Mouse (Mus musculus) stomach, embryonic 14.5 days (tissue): ENCODE data around the gene Calml4. TPM values are rescaled to one million over a fixed set of nuclear protein-coding genes. Genes with fewer than 3 reads are reported as not detected.

Source experiments
- ATAC-seq: fragments of 200-750 bp; cut with Nextera tagmentation; 2 replicates; pipeline ENCODE4 v1.8.0; 2017; ENCODE audit warnings: low read depth, moderate TSS enrichment; ENCODE audit not compliant: insufficient number of reproducible peaks, insufficient read depth, low FRiP score
- H3K27ac ChIP-seq: fragments of 300-500 bp; sonication (generic); 2 replicates; pipeline ENCODE4 v1.5.1; 2014; ENCODE audit warnings: mild to moderate bottlenecking, low read length, moderate library complexity, mixed read lengths
- H3K27me3 ChIP-seq: fragments of 300-500 bp; sonication (generic); 2 replicates; pipeline ENCODE4 v1.6.1; 2014; ENCODE audit warnings: low read length, control low read depth, mixed read lengths; ENCODE audit not compliant: control insufficient read depth, insufficient read depth
- H3K36me3 ChIP-seq: fragments of 300-500 bp; sonication (generic); 2 replicates; pipeline ENCODE4 v1.6.1; 2014; ENCODE audit warnings: mild to moderate bottlenecking, control low read depth, low read length, moderate library complexity, mixed read lengths; ENCODE audit not compliant: control insufficient read depth, insufficient read depth
- H3K4me1 ChIP-seq: fragments of 300-500 bp; sonication (generic); 2 replicates; pipeline ENCODE4 v1.6.1; 2014; ENCODE audit warnings: low read length, control low read depth, mixed read lengths; ENCODE audit not compliant: control insufficient read depth, insufficient read depth
- H3K4me2 ChIP-seq: fragments of 300-500 bp; sonication (generic); replicated peaks from 2 replicates; pipeline ENCODE4 v1.6.1; 2014; ENCODE audit warnings: low read depth, low read length, control low read depth
- H3K4me3 ChIP-seq: fragments of 300-500 bp; sonication (generic); 2 replicates; pipeline ENCODE4 v1.5.1; 2014; ENCODE audit warnings: low read depth, low read length, control low read depth
- H3K9ac ChIP-seq: fragments of 300-500 bp; sonication (generic); replicated peaks from 2 replicates; pipeline ENCODE4 v1.6.1; 2014; ENCODE audit warnings: low read depth, mild to moderate bottlenecking, control low read depth, low read length, moderate library complexity, mixed read lengths
- H3K9me3 ChIP-seq: fragments of 300-500 bp; sonication (generic); 2 replicates; pipeline ENCODE4 v1.6.1; 2016; ENCODE audit warnings: low read depth, low read length, control low read depth; ENCODE audit not compliant: control insufficient read depth
- whole genome bisulfite sequencing: fragments of 180-500 bp; shearing (Covaris S2); extraction: QIAGEN DNeasy Blood & Tissue Kit; methylation state at CpG from one replicate; pipeline ENCODE4 v1.1.7; 2014; 5-methylcytosine and 5-hydroxymethylcytosine counted together
- polyA plus RNA-seq: library from polyadenylated mRNA; unstranded; fragments of >200 nt; fragmentation: Nextera tagmentation; extraction: Ambion mirVana; gene quantifications from 2 replicates; pipeline ENCODE4 v1.2.1, GENCODE M21; 2014

Gene Calml4
- polyA plus RNA-seq, 1 experiment from 2014 or later: 25.1 TPM

- Histone ChIP-seq H3K36me3 (no peaks in the 10 kb centered on the region), H3K4me1 (peaks cover 10% of the 10 kb centered on the region), H3K9ac (no peak overlapping the region), H3K4me2 (peak overlapping the region; percentile 28), H3K27me3 (no peaks in the 10 kb centered on the region), H3K9me3 (no peaks in the 10 kb centered on the region), H3K27ac (no peak overlapping the region; the same call in 1 of the 2 replicates), H3K4me3 (no peak overlapping the region; the same call in 1 of the 2 replicates)
- WGBS: 5% methylated on average over 24 of the region's 24 CpGs
- no peak for ATAC-seq
These were observed 29.8 kb upstream of the Calml4 start for GRCm38 (mm10) chr9:62827939-62828652.

- 0% methylated on average over 23 of the region's 23 CpGs for WGBS
- peak; percentile 94 for ATAC-seq
- Histone ChIP-seq H3K4me3 (no peak overlapping the region; the same call in 1 of the 2 replicates), H3K27ac (no peak overlapping the region), H3K9me3 (no peaks in the 10 kb centered on the region), H3K9ac (no peak overlapping the region), H3K27me3 (no peaks in the 10 kb centered on the region), H3K4me1 (peaks cover 10% of the 10 kb centered on the region), H3K36me3 (no peaks in the 10 kb centered on the region), H3K4me2 (peak overlapping the region; percentile 28)
These were observed 29.2 kb upstream of the Calml4 start for GRCm38 (mm10) chr9:62828662-62829086.

DNA sequence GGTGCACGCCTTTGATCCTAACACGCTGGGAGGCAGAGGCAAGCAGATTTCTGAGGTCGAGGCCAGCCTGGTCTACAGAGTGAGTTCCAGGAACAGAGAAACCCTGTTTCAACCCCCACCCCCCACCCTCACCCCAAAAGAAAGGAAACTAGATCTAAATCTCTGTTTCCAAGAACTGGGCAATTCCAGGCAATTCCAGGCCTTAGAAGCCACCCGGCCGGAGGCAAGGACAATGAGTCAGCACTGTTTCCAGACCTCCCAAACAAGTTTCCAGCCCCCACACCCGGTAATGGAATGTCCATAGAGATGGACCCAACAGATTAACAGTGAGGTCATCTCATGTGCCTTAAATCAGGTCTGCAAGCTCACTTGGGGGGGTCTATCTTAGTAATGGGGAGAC, 28.0 kb upstream of the Calml4 start:
- 80% methylated on average over 6 of the region's 6 CpGs for WGBS
- no peak overlapping the region for H3K4me2 ChIP-seq
- no peak overlapping the region for H3K27ac ChIP-seq
- ATAC-seq: no peak
- H3K36me3 ChIP-seq: no peaks in the 10 kb centered on the region
- H3K27me3 ChIP-seq: no peaks in the 10 kb centered on the region
- H3K4me3 ChIP-seq: no peak overlapping the region
- no peak overlapping the region for H3K9ac ChIP-seq
- no peaks in the 10 kb centered on the region for H3K9me3 ChIP-seq
- H3K4me1 ChIP-seq: peaks cover 10% of the 10 kb centered on the region

- ATAC-seq: no peak
- Histone ChIP-seq H3K9me3 (no peaks in the 10 kb centered on the region), H3K27ac (no peak overlapping the region), H3K36me3 (no peaks in the 10 kb centered on the region), H3K4me1 (peaks cover 14% of the 10 kb centered on the region), H3K4me3 (no peak overlapping the region), H3K4me2 (no peak overlapping the region), H3K27me3 (no peaks in the 10 kb centered on the region), H3K9ac (no peak overlapping the region)
- WGBS: 49% methylated on average over 5 of the region's 5 CpGs
These were observed 23.0 kb upstream of the Calml4 start for GRCm38 (mm10) chr9:62834906-62835305.

GRCm38 (mm10) chr9:62835705-62836446, 22.0 kb upstream of the Calml4 start:
- Histone ChIP-seq H3K36me3 (no peaks in the 10 kb centered on the region), H3K4me1 (peaks cover 18% of the 10 kb centered on the region), H3K9me3 (no peaks in the 10 kb centered on the region), H3K4me2 (no peak overlapping the region), H3K27me3 (no peaks in the 10 kb centered on the region), H3K27ac (no peak overlapping the region), H3K9ac (no peak overlapping the region), H3K4me3 (no peak overlapping the region)
- ATAC-seq: no peak
- 54% methylated on average over 4 of the region's 4 CpGs for WGBS

GRCm38 (mm10) chr9:62837611-62838010, 20.3 kb upstream of the Calml4 start:
- H3K36me3 ChIP-seq: no peaks in the 10 kb centered on the region

DNA sequence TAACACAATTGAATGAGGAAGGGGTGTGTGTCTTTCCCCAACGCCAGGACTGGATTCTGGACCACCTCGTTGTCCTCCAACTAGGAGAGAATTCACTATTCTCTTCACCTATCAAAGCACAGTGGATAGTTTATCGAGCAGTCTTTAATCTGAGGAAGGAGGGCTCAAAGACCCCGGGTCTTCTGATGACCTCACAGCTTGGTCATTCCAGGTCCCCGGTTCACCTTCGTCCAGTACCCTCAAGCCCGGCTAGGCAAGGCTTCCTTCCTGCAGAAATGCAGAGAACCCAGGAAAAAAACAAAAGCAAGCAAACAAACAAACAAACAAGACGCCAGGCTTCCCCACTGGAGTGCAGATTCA, 19.8 kb upstream of the Calml4 start:
- 12% methylated on average over 8 of the region's 8 CpGs for WGBS
- Histone ChIP-seq H3K36me3 (no peaks in the 10 kb centered on the region), H3K4me3 (peak overlapping the region; percentile 82), H3K27me3 (no peaks in the 10 kb centered on the region), H3K27ac (peak overlapping the region; percentile 35; the same call in 1 of the 2 replicates), H3K9ac (no peak overlapping the region), H3K9me3 (no peaks in the 10 kb centered on the region), H3K4me1 (peaks cover 18% of the 10 kb centered on the region), H3K4me2 (peak overlapping the region; percentile 76)
- 0 out of 2 replicates have a peak, but pooled peaks have one; percentile 1 for ATAC-seq

More at GRCm38 (mm10) chr9:62837611-62838010, 20.3 kb upstream of the Calml4 start:
- Histone ChIP-seq H3K4me3 (no peak overlapping the region), H3K4me2 (no peak overlapping the region), H3K9ac (no peak overlapping the region), H3K27me3 (no peaks in the 10 kb centered on the region), H3K27ac (peak overlapping the region; percentile 35; the same call in 1 of the 2 replicates), H3K9me3 (no peaks in the 10 kb centered on the region), H3K4me1 (peaks cover 18% of the 10 kb centered on the region)
- ATAC-seq: 0 out of 2 replicates have a peak, but pooled peaks have one; percentile 0
- WGBS: 38% methylated on average over 3 of the region's 3 CpGs

DNA sequence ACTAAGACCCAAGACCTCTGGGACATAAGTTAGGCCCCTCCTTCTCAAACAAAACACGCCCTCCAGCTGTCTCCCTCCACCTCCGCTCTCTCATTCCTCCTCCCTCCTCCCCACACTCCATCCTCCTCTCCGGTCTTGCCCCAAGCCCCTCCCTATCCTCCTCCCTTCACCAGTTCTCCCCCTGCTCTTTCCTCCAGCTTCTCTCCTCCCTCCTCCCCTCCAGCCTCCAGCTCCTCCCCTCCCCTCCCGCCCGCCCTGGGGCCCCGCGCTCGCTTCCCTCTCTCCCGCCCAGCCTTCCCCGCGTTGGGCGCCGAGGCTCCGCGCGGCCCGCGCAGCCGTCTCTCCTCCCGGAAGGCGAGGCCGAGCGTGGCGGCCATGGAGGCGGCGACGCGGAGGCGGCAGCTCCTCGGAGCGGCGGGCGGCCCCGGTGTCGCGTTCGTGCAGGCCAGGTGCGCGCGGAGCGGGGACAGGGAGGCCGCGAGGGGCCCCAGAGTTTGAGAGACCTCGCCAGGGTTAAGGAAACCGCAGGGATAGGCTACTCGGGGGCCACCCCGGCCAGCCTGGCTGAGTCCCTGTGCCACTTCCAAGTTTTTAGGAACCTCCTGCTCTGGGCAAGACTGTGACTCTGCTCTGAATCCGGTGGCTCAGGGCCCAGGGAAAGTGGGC, 19.2 kb upstream of the Calml4 start, which contains the start of gene Cln6:
TSS of gene Cln6 (plus strand) at position 280 of the 666 bp plus-strand sequence.
- WGBS: under 1% methylated on average over 48 of the region's 48 CpGs
- H3K4me1 ChIP-seq: peaks cover 18% of the 10 kb centered on the region
- peak within 1 kb of the TSS; percentile 76 for H3K4me2 ChIP-seq
- peak; percentile 92 for ATAC-seq
- no peaks in the 10 kb centered on the region for H3K27me3 ChIP-seq
- H3K9ac ChIP-seq: peak within 1 kb of the TSS; percentile 92
- H3K27ac ChIP-seq: peak within 1 kb of the TSS; percentile 93
- peak within 1 kb of the TSS; percentile 82 for H3K4me3 ChIP-seq
- H3K9me3 ChIP-seq: no peaks in the 10 kb centered on the region
- H3K36me3 ChIP-seq: no peaks in the 10 kb centered on the region
